Mouse (Mus musculus) liver, embryonic 16.5 days (tissue): ENCODE results near the gene Hip1r. TPM values are rescaled to one million over a fixed set of nuclear protein-coding genes. Genes with fewer than 3 reads are reported as not detected.
A peak's percentile ranks its signal among the peaks of the same experiment; 100 is the strongest.

Source experiments
- ATAC-seq: fragments of 200-750 bp; cut with Nextera tagmentation; 2 replicates; pipeline ENCODE4 v1.8.0; 2017; ENCODE audit warnings: low read depth, mild to moderate bottlenecking, moderate number of reproducible peaks, moderate library complexity
- H3K27ac ChIP-seq: fragments of 300-500 bp; sonication (generic); 2 replicates; pipeline ENCODE4 v1.5.1; 2014; ENCODE audit warnings: mild to moderate bottlenecking, low read length
- H3K27me3 ChIP-seq: fragments of 300-500 bp; sonication (generic); 2 replicates; pipeline ENCODE4 v1.6.1; 2014; ENCODE audit warnings: low read depth, low read length, mixed read lengths; ENCODE audit not compliant: control insufficient read depth, insufficient read depth
- H3K36me3 ChIP-seq: fragments of 300-500 bp; sonication (generic); 2 replicates; pipeline ENCODE4 v1.6.1; 2014; ENCODE audit warnings: mild to moderate bottlenecking; ENCODE audit not compliant: control insufficient read depth, insufficient read depth
- H3K4me1 ChIP-seq: fragments of 300-500 bp; sonication (generic); 2 replicates; pipeline ENCODE4 v1.6.1; 2014; ENCODE audit warnings: low read depth, low read length, mixed read lengths; ENCODE audit not compliant: control insufficient read depth
- H3K4me2 ChIP-seq: fragments of 300-500 bp; sonication (generic); 2 replicates; pipeline ENCODE4 v1.6.1; 2014; ENCODE audit warnings: low read depth, low read length, mixed read lengths
- H3K4me3 ChIP-seq: fragments of 300-500 bp; sonication (generic); 2 replicates; pipeline ENCODE4 v1.5.1; 2014; ENCODE audit warnings: low read depth, mild to moderate bottlenecking, low read length
- H3K9ac ChIP-seq: fragments of 300-500 bp; sonication (generic); 2 replicates; pipeline ENCODE4 v1.6.1; 2014; ENCODE audit warnings: low read depth, low read length
- H3K9me3 ChIP-seq: fragments of 300-500 bp; sonication (generic); replicated peaks from 2 replicates; pipeline ENCODE4 v1.6.1; 2016; ENCODE audit warnings: low read length; ENCODE audit not compliant: control insufficient read depth
- WGBS: fragments of 180-500 bp; shearing (Covaris S2); extraction: QIAGEN DNeasy Blood & Tissue Kit; methylation state at CpG from one replicate; pipeline ENCODE4 v1.1.7; 2014; ENCODE audit not compliant: insufficient replicate concordance; 5-methylcytosine and 5-hydroxymethylcytosine counted together
- polyA plus RNA-seq: library from polyadenylated mRNA; unstranded; fragments of >200 nt; fragmentation: Nextera tagmentation; extraction: Ambion mirVana; gene quantifications from 2 replicates; pipeline ENCODE4 v1.2.1, GENCODE M21; 2015

Hip1r gene
- polyA plus RNA-seq, 1 experiment from 2014 or later: 16.3 TPM

DNA sequence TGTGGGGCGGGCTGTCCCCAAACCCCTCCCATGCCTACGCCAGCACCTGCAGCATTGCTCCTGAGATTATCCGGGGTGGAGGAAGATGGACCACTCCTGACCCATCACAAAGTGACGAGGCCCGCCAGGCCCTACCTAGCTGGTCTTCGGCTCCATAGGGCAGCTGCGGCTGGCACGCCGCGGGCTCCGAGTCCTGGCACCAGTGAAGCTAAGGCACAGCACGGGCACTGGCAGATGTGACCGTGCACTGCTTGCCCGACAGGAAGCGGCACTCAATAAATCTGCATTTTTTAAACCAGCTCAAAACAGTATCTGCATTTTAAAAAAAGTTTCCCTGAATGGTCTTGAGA lies 31.7 kb downstream of the Hip1r start:
- H3K4me2 ChIP-seq: no peak overlapping the region
- H3K27ac ChIP-seq: peak overlapping the region; percentile 61
- H3K4me1 ChIP-seq: peaks cover 11% of the 10 kb centered on the region
- ATAC-seq: no peak
- H3K36me3 ChIP-seq: peaks cover 50% of the 10 kb centered on the region
- no peaks in the 10 kb centered on the region for H3K9me3 ChIP-seq
- 90% methylated on average over 15 of the region's 15 CpGs for WGBS
- H3K4me3 ChIP-seq: no peak overlapping the region
- H3K9ac ChIP-seq: no peak overlapping the region
- no peaks in the 10 kb centered on the region for H3K27me3 ChIP-seq

GRCm38 (mm10) chr5:124005591-124005990 lies 32.2 kb downstream of the Hip1r start:
- no peak overlapping the region for H3K4me2 ChIP-seq
- H3K36me3 ChIP-seq: peaks cover 46% of the 10 kb centered on the region
- H3K27me3 ChIP-seq: no peaks in the 10 kb centered on the region
- H3K9me3 ChIP-seq: no peaks in the 10 kb centered on the region
- peak overlapping the region; percentile 61; the same call in 1 of the 2 replicates for H3K27ac ChIP-seq
- ATAC-seq: no peak
- no peak overlapping the region for H3K9ac ChIP-seq
- 89% methylated on average over 11 of the region's 11 CpGs for WGBS
- H3K4me1 ChIP-seq: peaks cover 16% of the 10 kb centered on the region
- H3K4me3 ChIP-seq: no peak overlapping the region

GRCm38 (mm10) chr5:124006082-124006873 lies 32.9 kb downstream of the Hip1r start:
- Histone ChIP-seq H3K4me1 (peaks cover 19% of the 10 kb centered on the region), H3K4me3 (no peak overlapping the region), H3K4me2 (no peak overlapping the region), H3K9me3 (no peaks in the 10 kb centered on the region), H3K27me3 (no peaks in the 10 kb centered on the region), H3K9ac (no peak overlapping the region), H3K36me3 (peaks cover 42% of the 10 kb centered on the region), H3K27ac (no peak overlapping the region)
- WGBS: 88% methylated on average over 26 of the region's 26 CpGs
- no peak for ATAC-seq

GRCm38 (mm10) chr5:124006891-124007491 lies 33.6 kb downstream of the Hip1r start:
- no peak overlapping the region for H3K4me2 ChIP-seq
- H3K9me3 ChIP-seq: no peaks in the 10 kb centered on the region
- H3K36me3 ChIP-seq: peaks cover 42% of the 10 kb centered on the region
- 86% methylated on average over 17 of the region's 17 CpGs for WGBS
- no peak overlapping the region for H3K9ac ChIP-seq
- peaks cover 26% of the 10 kb centered on the region for H3K4me1 ChIP-seq
- no peak for ATAC-seq
- no peak overlapping the region for H3K4me3 ChIP-seq
- H3K27me3 ChIP-seq: no peaks in the 10 kb centered on the region
- H3K27ac ChIP-seq: no peak overlapping the region

GRCm38 (mm10) chr5:124010077-124010476 lies 36.6 kb downstream of the Hip1r start:
- Histone ChIP-seq H3K9me3 (no peaks in the 10 kb centered on the region), H3K27me3 (no peaks in the 10 kb centered on the region), H3K27ac (peak overlapping the region; percentile 88), H3K4me3 (peak overlapping the region; percentile 33), H3K9ac (peak overlapping the region; percentile 42), H3K4me2 (peak overlapping the region; percentile 63), H3K4me1 (peaks cover 54% of the 10 kb centered on the region), H3K36me3 (peaks cover 39% of the 10 kb centered on the region)
- WGBS: 27% methylated on average over 8 of the region's 8 CpGs
- ATAC-seq: peak; percentile 82

GRCm38 (mm10) chr5:124010910-124011655 lies 37.7 kb downstream of the Hip1r start:
- H3K27me3 ChIP-seq: no peaks in the 10 kb centered on the region
- H3K27ac ChIP-seq: peak overlapping the region; percentile 88
- H3K4me1 ChIP-seq: peaks cover 60% of the 10 kb centered on the region
- WGBS: 15% methylated on average over 19 of the region's 19 CpGs
- H3K9ac ChIP-seq: peak overlapping the region; percentile 31
- peak; percentile 77 for ATAC-seq
- peak overlapping the region; percentile 63 for H3K4me2 ChIP-seq
- peak overlapping the region; percentile 33 for H3K4me3 ChIP-seq
- no peaks in the 10 kb centered on the region for H3K9me3 ChIP-seq
- H3K36me3 ChIP-seq: peaks cover 30% of the 10 kb centered on the region

DNA sequence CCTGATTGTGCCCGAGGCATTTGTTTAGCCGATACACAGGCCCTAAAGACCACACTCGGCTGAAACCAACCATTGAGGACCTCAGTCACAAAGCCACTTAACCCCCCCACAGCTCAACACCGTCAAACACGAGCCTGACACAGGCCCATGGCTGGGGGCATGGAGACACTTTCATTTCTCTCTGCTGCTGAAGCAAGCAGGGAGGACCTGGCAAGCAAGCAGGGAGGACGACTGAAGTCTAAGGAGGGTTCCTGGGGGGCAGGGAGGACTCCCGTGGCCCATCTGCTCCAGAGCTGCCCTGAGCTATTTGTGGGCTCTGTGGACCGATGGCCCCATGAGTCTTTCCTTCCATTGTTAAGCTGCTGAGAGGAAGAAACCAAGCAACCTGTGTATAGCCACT lies 38.5 kb downstream of the Hip1r start:
- H3K27ac ChIP-seq: peak overlapping the region; percentile 88
- peaks cover 25% of the 10 kb centered on the region for H3K36me3 ChIP-seq
- no peak for ATAC-seq
- peaks cover 68% of the 10 kb centered on the region for H3K4me1 ChIP-seq
- peak overlapping the region; percentile 63; the same call in 1 of the 2 replicates for H3K4me2 ChIP-seq
- H3K9me3 ChIP-seq: no peaks in the 10 kb centered on the region
- 20% methylated on average over 8 of the region's 8 CpGs for WGBS
- H3K4me3 ChIP-seq: no peak overlapping the region
- peak overlapping the region; percentile 31 for H3K9ac ChIP-seq
- H3K27me3 ChIP-seq: no peaks in the 10 kb centered on the region

- peaks cover 78% of the 10 kb centered on the region for H3K4me1 ChIP-seq
- peak overlapping the region; percentile 8; the same call in 1 of the 2 replicates for H3K27ac ChIP-seq
- no peaks in the 10 kb centered on the region for H3K27me3 ChIP-seq
- 23% methylated on average over 10 of the region's 10 CpGs for WGBS
- no peak for ATAC-seq
- no peak overlapping the region for H3K4me3 ChIP-seq
- H3K36me3 ChIP-seq: peaks cover 16% of the 10 kb centered on the region
- no peaks in the 10 kb centered on the region for H3K9me3 ChIP-seq
- H3K9ac ChIP-seq: no peak overlapping the region
- no peak overlapping the region for H3K4me2 ChIP-seq
These were observed 39.5 kb downstream of the Hip1r start for GRCm38 (mm10) chr5:124012885-124013284.
